Mouse (Mus musculus): ENCODE data around the gene Tacr1. TPM values are rescaled to one million over a fixed set of nuclear protein-coding genes. Genes with fewer than 3 reads are reported as not detected.

Tacr1 gene
- polyA plus RNA-seq, 1 experiment from 2014 or later: 0.20 TPM

GRCm38 (mm10) chr6:82455245-82455644 lies 53.1 kb downstream of the Tacr1 start:
- 26% methylated on average over 3 of the region's 3 CpGs for WGBS
- ATAC-seq (ENCODE audit: extremely low read depth, insufficient number of reproducible peaks, low FRiP score, low TSS enrichment): no peak
- H3K36me3 ChIP-seq: no peaks in the 10 kb centered on the region

GRCm38 (mm10) chr6:82457163-82457763 lies 55.1 kb downstream of the Tacr1 start:
- ATAC-seq (ENCODE audit: extremely low read depth, insufficient number of reproducible peaks, low FRiP score, low TSS enrichment): no peak
- no peak overlapping the region for H3K4me2 ChIP-seq
- H3K27ac ChIP-seq (replicated peaks): no peak overlapping the region
- H3K27me3 ChIP-seq (replicated peaks): no peaks in the 10 kb centered on the region
- H3K9me3 ChIP-seq: no peaks in the 10 kb centered on the region
- H3K9ac ChIP-seq: no peak overlapping the region
- no peaks in the 10 kb centered on the region for H3K36me3 ChIP-seq
- 81% methylated on average over 7 of the region's 7 CpGs for WGBS
- H3K4me3 ChIP-seq: no peak overlapping the region
- H3K4me1 ChIP-seq: peaks cover 12% of the 10 kb centered on the region

More at GRCm38 (mm10) chr6:82455245-82455644, 53.1 kb downstream of the Tacr1 start:
- Histone ChIP-seq H3K4me1 (peaks cover 12% of the 10 kb centered on the region), H3K9me3 (no peaks in the 10 kb centered on the region), H3K27me3 (replicated peaks) (no peaks in the 10 kb centered on the region), H3K27ac (replicated peaks) (no peak overlapping the region), H3K4me2 (no peak overlapping the region), H3K9ac (no peak overlapping the region), H3K4me3 (no peak overlapping the region)

GRCm38 (mm10) chr6:82458762-82459389 lies 56.7 kb downstream of the Tacr1 start:
- Histone ChIP-seq H3K9me3 (no peaks in the 10 kb centered on the region), H3K36me3 (no peaks in the 10 kb centered on the region), H3K4me2 (no peak overlapping the region), H3K4me3 (no peak overlapping the region), H3K4me1 (peaks cover 24% of the 10 kb centered on the region), H3K27me3 (replicated peaks) (no peaks in the 10 kb centered on the region), H3K9ac (no peak overlapping the region), H3K27ac (replicated peaks) (no peak overlapping the region)
- ATAC-seq (ENCODE audit: extremely low read depth, insufficient number of reproducible peaks, low FRiP score, low TSS enrichment): no peak
- WGBS: 57% methylated on average over 15 of the region's 15 CpGs

GRCm38 (mm10) chr6:82463171-82463570 lies 61.0 kb downstream of the Tacr1 start:
- no peaks in the 10 kb centered on the region; the same call in 1 of the 2 replicates for H3K27me3 ChIP-seq (replicated peaks)
- H3K36me3 ChIP-seq: no peaks in the 10 kb centered on the region
- H3K4me3 ChIP-seq: no peak overlapping the region
- WGBS: 20% methylated on average over 4 of the region's 4 CpGs
- ATAC-seq (ENCODE audit: extremely low read depth, insufficient number of reproducible peaks, low FRiP score, low TSS enrichment): no peak
- no peak overlapping the region for H3K9ac ChIP-seq
- H3K27ac ChIP-seq (replicated peaks): no peak overlapping the region; the same call in 1 of the 2 replicates
- no peaks in the 10 kb centered on the region for H3K9me3 ChIP-seq
- no peak overlapping the region for H3K4me2 ChIP-seq
- peaks cover 22% of the 10 kb centered on the region for H3K4me1 ChIP-seq

- H3K4me1 ChIP-seq: no peaks in the 10 kb centered on the region
- no peak overlapping the region for H3K27ac ChIP-seq (replicated peaks)
- H3K9ac ChIP-seq: no peak overlapping the region
- 47% methylated on average over 6 of the region's 6 CpGs for WGBS
- no peaks in the 10 kb centered on the region for H3K9me3 ChIP-seq
- H3K4me2 ChIP-seq: no peak overlapping the region
- no peak overlapping the region for H3K4me3 ChIP-seq
- ATAC-seq (ENCODE audit: extremely low read depth, insufficient number of reproducible peaks, low FRiP score, low TSS enrichment): no peak
- H3K36me3 ChIP-seq: no peaks in the 10 kb centered on the region
- H3K27me3 ChIP-seq (replicated peaks): peaks cover 3% of the 10 kb centered on the region; the same call in 1 of the 2 replicates
Observed at GRCm38 (mm10) chr6:82474477-82474876, 72.3 kb downstream of the Tacr1 start.

GRCm38 (mm10) chr6:82483842-82484241 lies 81.7 kb downstream of the Tacr1 start:
- Histone ChIP-seq H3K4me3 (no peak overlapping the region), H3K4me1 (no peaks in the 10 kb centered on the region), H3K36me3 (no peaks in the 10 kb centered on the region), H3K9ac (no peak overlapping the region), H3K9me3 (no peaks in the 10 kb centered on the region), H3K27me3 (replicated peaks) (no peaks in the 10 kb centered on the region), H3K27ac (replicated peaks) (no peak overlapping the region), H3K4me2 (no peak overlapping the region)
- no peak for ATAC-seq (ENCODE audit: extremely low read depth, insufficient number of reproducible peaks, low FRiP score, low TSS enrichment)
- WGBS: 57% methylated on average over 1 of the region's 1 CpGs

- Histone ChIP-seq H3K4me2 (no peak overlapping the region), H3K4me3 (no peak overlapping the region), H3K9me3 (no peaks in the 10 kb centered on the region), H3K36me3 (no peaks in the 10 kb centered on the region), H3K4me1 (no peaks in the 10 kb centered on the region), H3K27me3 (replicated peaks) (no peaks in the 10 kb centered on the region), H3K27ac (replicated peaks) (no peak overlapping the region), H3K9ac (no peak overlapping the region)
- WGBS: 55% methylated on average over 6 of the region's 6 CpGs
- ATAC-seq (ENCODE audit: extremely low read depth, insufficient number of reproducible peaks, low FRiP score, low TSS enrichment): no peak
Observed at GRCm38 (mm10) chr6:82494481-82494880, 92.3 kb downstream of the Tacr1 start.

- no peak overlapping the region for H3K27ac ChIP-seq (replicated peaks)
- no peaks in the 10 kb centered on the region for H3K9me3 ChIP-seq
- no peak overlapping the region for H3K9ac ChIP-seq
- H3K27me3 ChIP-seq (replicated peaks): no peaks in the 10 kb centered on the region
- 54% methylated on average over 7 of the region's 7 CpGs for WGBS
- no peak overlapping the region for H3K4me2 ChIP-seq
- no peak for ATAC-seq (ENCODE audit: extremely low read depth, insufficient number of reproducible peaks, low FRiP score, low TSS enrichment)
- no peaks in the 10 kb centered on the region for H3K4me1 ChIP-seq
- H3K36me3 ChIP-seq: no peaks in the 10 kb centered on the region
- H3K4me3 ChIP-seq: no peak overlapping the region
Observed at GRCm38 (mm10) chr6:82510843-82511416, 108.8 kb downstream of the Tacr1 start.

GRCm38 (mm10) chr6:82519626-82520025 lies 117.5 kb downstream of the Tacr1 start:
- Histone ChIP-seq H3K9ac (no peak overlapping the region), H3K27me3 (replicated peaks) (no peaks in the 10 kb centered on the region), H3K4me3 (no peak overlapping the region), H3K4me1 (no peaks in the 10 kb centered on the region), H3K4me2 (no peak overlapping the region), H3K27ac (replicated peaks) (no peak overlapping the region), H3K36me3 (no peaks in the 10 kb centered on the region), H3K9me3 (no peaks in the 10 kb centered on the region)
- WGBS: 75% methylated on average over 3 of the region's 3 CpGs
- ATAC-seq (ENCODE audit: extremely low read depth, insufficient number of reproducible peaks, low FRiP score, low TSS enrichment): no peak; the same call in 1 of the 2 replicates

- ATAC-seq (ENCODE audit: extremely low read depth, insufficient number of reproducible peaks, low FRiP score, low TSS enrichment): no peak
Observed at GRCm38 (mm10) chr6:82522567-82522966, 120.4 kb downstream of the Tacr1 start.

GRCm38 (mm10) chr6:82525107-82525867 lies 123.2 kb downstream of the Tacr1 start:
- no peak for ATAC-seq (ENCODE audit: extremely low read depth, insufficient number of reproducible peaks, low FRiP score, low TSS enrichment)
- Histone ChIP-seq H3K4me1 (no peaks in the 10 kb centered on the region), H3K27ac (replicated peaks) (no peak overlapping the region), H3K36me3 (no peaks in the 10 kb centered on the region), H3K4me3 (no peak overlapping the region), H3K9me3 (no peaks in the 10 kb centered on the region), H3K27me3 (replicated peaks) (no peaks in the 10 kb centered on the region; the same call in 1 of the 2 replicates), H3K9ac (no peak overlapping the region), H3K4me2 (no peak overlapping the region)
- WGBS: 42% methylated on average over 3 of the region's 3 CpGs

More at GRCm38 (mm10) chr6:82522567-82522966, 120.4 kb downstream of the Tacr1 start:
- Histone ChIP-seq H3K4me2 (no peak overlapping the region), H3K27me3 (replicated peaks) (no peaks in the 10 kb centered on the region; the same call in 1 of the 2 replicates), H3K4me3 (no peak overlapping the region), H3K9me3 (no peaks in the 10 kb centered on the region), H3K36me3 (no peaks in the 10 kb centered on the region), H3K27ac (replicated peaks) (no peak overlapping the region), H3K9ac (no peak overlapping the region), H3K4me1 (no peaks in the 10 kb centered on the region)
- WGBS: 87% methylated on average over 5 of the region's 5 CpGs
